Mouse (Mus musculus) G1E (cell line): ENCODE data around the gene Spon1.

Experiments
- CTCF ChIP-seq: IDR thresholded peaks from 2 replicates; pipeline ENCODE4 v1.5.1; 2012; ENCODE audit warnings: low read depth, low read length, inconsistent platforms, mixed read lengths
- GATA1 ChIP-seq: IDR thresholded peaks from 2 replicates; pipeline ENCODE4 v1.6.1; 2012; ENCODE audit warnings: borderline replicate concordance, low read length, inconsistent platforms, mixed read lengths
- TAL1 ChIP-seq: conservative IDR thresholded peaks from 2 replicates; pipeline ENCODE4 v1.6.1; 2012; ENCODE audit warnings: low read depth, low read length, inconsistent platforms, mixed read lengths

- TF ChIP-seq GATA1 (no peak), CTCF (no peak), TAL1 (no peak)
These were observed 241.8 kb downstream of the Spon1 start for GRCm38 (mm10) chr7:114007565-114007964.
